Mouse (Mus musculus): ENCODE measurements around the gene Tenm2. TPM values are rescaled to one million over a fixed set of nuclear protein-coding genes. Genes with fewer than 3 reads are reported as not detected.

Tenm2 gene
- total and polyA plus RNA-seq, 3 experiments = not detected

DNA sequence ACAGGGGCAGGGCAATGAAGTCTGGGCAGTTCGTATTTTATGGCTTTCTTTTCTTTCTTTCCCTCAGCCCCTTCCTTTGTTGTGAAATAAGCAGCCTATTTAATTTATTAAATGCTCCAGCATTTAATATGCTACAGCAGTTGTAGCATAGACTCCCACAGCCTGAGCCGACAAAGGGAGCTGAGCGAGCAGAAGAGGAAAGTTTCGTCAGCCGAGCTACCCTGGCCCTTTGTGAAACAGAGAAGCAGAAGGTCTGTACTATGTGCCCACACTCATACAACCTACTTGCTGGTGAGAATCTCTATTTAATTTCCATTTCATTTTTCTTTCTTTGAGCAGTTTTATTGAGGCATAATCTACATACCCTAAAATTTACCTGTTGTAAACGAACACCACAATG, 1127.9 kb downstream of the Tenm2 start:
- TF ChIP-seq RAD21 (IDR thresholded peaks at IDR 0.05; ENCODE audit: low read depth, low read length) (no peak), KAT2A (conservative IDR thresholded peaks at IDR 0.05; ENCODE audit: low read depth, low read length) (no peak), RCOR1 (IDR thresholded peaks at IDR 0.05; ENCODE audit: low read depth, low read length) (no peak), MAZ (IDR thresholded peaks at IDR 0.05; ENCODE audit: low read depth, low read length) (no peak), MAX (IDR thresholded peaks at IDR 0.05; ENCODE audit: low read length) (no peak), GATA1 (IDR thresholded peaks at IDR 0.05; ENCODE audit: low read depth, low read length) (no peak), GABPA (IDR thresholded peaks at IDR 0.05; ENCODE audit: low read depth, low read length) (no peak), ZC3H11A (IDR thresholded peaks at IDR 0.05; ENCODE audit: low read depth, low read length) (no peak)
- H3K9me3 ChIP-seq (replicated peaks; ENCODE audit: insufficient read depth, low read length) = no peaks in the 10 kb centered on the region

DNA sequence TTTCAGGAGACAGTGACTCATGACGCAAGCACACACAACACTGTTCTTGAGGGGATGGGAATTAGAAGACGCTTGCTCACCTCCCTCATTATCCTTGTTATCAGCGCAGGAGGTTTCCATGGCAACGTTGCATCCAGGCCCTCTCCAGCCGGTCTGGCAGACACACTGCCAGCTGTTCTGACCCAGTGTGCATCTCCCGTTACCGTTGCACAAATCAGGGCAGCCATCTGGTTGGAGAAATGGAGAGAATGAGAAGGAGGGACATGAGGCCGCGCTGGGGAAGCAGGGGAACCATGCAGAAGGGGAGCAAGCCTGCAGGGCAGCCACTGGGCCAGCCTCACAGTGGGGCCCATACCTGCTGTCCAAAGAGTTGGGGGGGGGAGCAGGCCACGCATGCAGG, 1129.1 kb downstream of the Tenm2 start:
- H3K27me3 ChIP-seq (ENCODE audit: control insufficient read depth in 1 of 2, insufficient read depth in 2 of 2, low read length in 2 of 2) = no peaks in the 10 kb centered on the region
- no peak overlapping the region for H3K9ac ChIP-seq (ENCODE audit: control insufficient read depth, low read depth, low read length, poor library complexity, severe bottlenecking)
- TF ChIP-seq TBP (IDR thresholded peaks at IDR 0.05; ENCODE audit: low read depth, low read length) (no peak), CTCF (IDR thresholded peaks at IDR 0.05 in 2 of 3, conservative IDR thresholded peaks at IDR 0.05 in 1 of 3; ENCODE audit: control insufficient read depth in 1 of 3, insufficient read depth in 1 of 3, low read depth in 2 of 3, low read length in 3 of 3, poor library complexity in 1 of 3, severe bottlenecking in 1 of 3) (no peak), KAT2A (conservative IDR thresholded peaks at IDR 0.05; ENCODE audit: low read depth, low read length) (no peak), MAZ (IDR thresholded peaks at IDR 0.05; ENCODE audit: low read depth, low read length) (no peak), MYC (IDR thresholded peaks at IDR 0.05; ENCODE audit: low read depth, low read length) (no peak), GABPA (IDR thresholded peaks at IDR 0.05; ENCODE audit: low read depth, low read length) (no peak), EP300 (IDR thresholded peaks at IDR 0.05; ENCODE audit: low read depth in 1 of 2, low read length in 2 of 2) (no peak), ZKSCAN1 (IDR thresholded peaks at IDR 0.05; ENCODE audit: low read depth, low read length) (no peak), MEF2A (IDR thresholded peaks at IDR 0.05; ENCODE audit: extremely low read depth, insufficient replicate concordance, low read depth, low read length, poor library complexity, severe bottlenecking) (no peak), MAX (IDR thresholded peaks at IDR 0.05; ENCODE audit: low read length) (no peak), ZC3H11A (IDR thresholded peaks at IDR 0.05; ENCODE audit: low read depth, low read length) (no peak), NRF1 (IDR thresholded peaks at IDR 0.05; ENCODE audit: insufficient read depth, low read depth, low read length, poor library complexity, severe bottlenecking) (no peak), UBTF (IDR thresholded peaks at IDR 0.05; ENCODE audit: borderline replicate concordance, insufficient read depth, low read depth, low read length) (no peak), ELF1 (IDR thresholded peaks at IDR 0.05; ENCODE audit: low read depth, low read length) (no peak), TCF12 (IDR thresholded peaks at IDR 0.05; ENCODE audit: low read depth, low read length) (no peak), POLR2AphosphoS2 (IDR thresholded peaks at IDR 0.05; ENCODE audit: low read length) (no peak), ZMIZ1 (IDR thresholded peaks at IDR 0.05; ENCODE audit: low read depth, low read length) (no peak), RCOR1 (IDR thresholded peaks at IDR 0.05; ENCODE audit: low read depth, low read length) (no peak), CHD1 (IDR thresholded peaks at IDR 0.05; ENCODE audit: low read depth, low read length) (no peak)
- no peaks in the 10 kb centered on the region for H3K79me2 ChIP-seq (ENCODE audit: control insufficient read depth, insufficient read depth, low read length, poor library complexity)
- no peaks in the 10 kb centered on the region for H3K4me1 ChIP-seq (ENCODE audit: control insufficient read depth in 1 of 2, insufficient read depth in 2 of 2, low read length in 2 of 2)
- DNase-seq (ENCODE audit: low read depth, low spot score) = no peak
- no peaks in the 10 kb centered on the region for H3K9me3 ChIP-seq (replicated peaks; ENCODE audit: insufficient read depth, low read length)
- H3K36me3 ChIP-seq (ENCODE audit: control insufficient read depth in 1 of 2, insufficient read depth in 2 of 2, low read length in 2 of 2) = no peaks in the 10 kb centered on the region
- H3K4me3 ChIP-seq (ENCODE audit: control insufficient read depth in 1 of 2, insufficient read depth in 1 of 2, low read depth in 2 of 2, low read length in 2 of 2) = no peak overlapping the region
- no peak overlapping the region for H3K27ac ChIP-seq (ENCODE audit: control insufficient read depth, low read depth, low read length)

More for the DNA sequence above, 1127.9 kb downstream of the Tenm2 start:
- Histone ChIP-seq H3K79me2 (ENCODE audit: control insufficient read depth, insufficient read depth, low read length, poor library complexity) (no peaks in the 10 kb centered on the region), H3K27ac (ENCODE audit: control insufficient read depth, low read depth, low read length) (no peak overlapping the region), H3K4me3 (ENCODE audit: control insufficient read depth in 1 of 2, insufficient read depth in 1 of 2, low read depth in 2 of 2, low read length in 2 of 2) (no peak overlapping the region), H3K27me3 (ENCODE audit: control insufficient read depth in 1 of 2, insufficient read depth in 2 of 2, low read length in 2 of 2) (no peaks in the 10 kb centered on the region), H3K9ac (ENCODE audit: control insufficient read depth, low read depth, low read length, poor library complexity, severe bottlenecking) (no peak overlapping the region), H3K4me1 (ENCODE audit: control insufficient read depth in 1 of 2, insufficient read depth in 2 of 2, low read length in 2 of 2) (no peaks in the 10 kb centered on the region), H3K36me3 (ENCODE audit: control insufficient read depth in 1 of 2, insufficient read depth in 2 of 2, low read length in 2 of 2) (no peaks in the 10 kb centered on the region)
- no peak for DNase-seq (ENCODE audit: low read depth, low spot score)

Measured in MEL (cell line).